Mouse (Mus musculus): Measurements from ENCODE around the gene Map4. TPM values are rescaled to one million over a fixed set of nuclear protein-coding genes. Genes with fewer than 3 reads are reported as not detected.

The Map4 gene
- 139 and 232 TPM in 2 replicates for polyA plus RNA-seq (2012; rRNA removed; ENCODE audit: low replicate concordance)

GRCm38 (mm10) chr9:109931257-109932171 lies at the start of gene Map4:
Map4 (plus strand) TSS chr9:109931460.

DNA sequence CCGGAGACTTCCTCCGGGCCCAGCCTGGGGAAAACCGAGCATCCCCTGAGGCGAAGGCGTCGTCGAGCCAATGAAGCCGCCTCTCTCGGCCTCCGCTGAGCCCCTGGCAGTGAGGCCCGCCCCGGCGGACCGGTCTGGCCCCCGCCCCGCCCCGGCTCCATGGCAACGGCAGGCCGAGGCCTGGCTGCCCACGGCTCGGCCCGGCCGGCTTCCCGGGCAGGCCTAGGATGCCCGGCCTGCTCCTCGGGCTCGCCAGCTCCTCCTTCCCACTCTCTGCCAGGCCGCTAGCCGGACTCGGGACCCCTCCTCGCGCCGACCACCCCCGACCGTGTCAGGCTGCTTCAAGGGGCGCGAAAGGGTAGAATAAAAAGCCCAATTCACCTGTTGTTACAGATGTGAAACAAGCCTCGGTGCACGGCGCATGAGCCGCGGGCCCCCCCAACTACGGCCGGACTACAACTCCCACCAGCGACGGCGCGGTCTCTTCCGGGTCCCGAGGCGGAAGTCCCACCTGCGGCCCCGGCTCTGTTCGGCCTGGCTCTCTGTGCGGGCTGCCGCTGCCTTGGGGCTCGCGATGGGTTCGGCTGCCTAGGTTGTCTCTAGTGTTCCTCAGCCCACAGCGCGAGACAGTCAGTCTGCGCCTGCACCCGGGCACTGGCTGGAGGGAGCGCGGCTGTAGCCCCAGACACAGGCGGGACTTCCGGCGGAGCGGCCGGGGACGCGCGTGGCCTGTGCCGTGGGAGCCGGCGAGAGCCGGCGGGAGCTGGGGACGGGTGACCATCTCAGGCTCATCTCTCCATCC lies 185.9 kb downstream of the Map4 start, which contains the start of gene Smarcc1:
Gene Smarcc1 (plus strand): TSS at position 732 of the 802 bp plus-strand sequence.

DNA sequence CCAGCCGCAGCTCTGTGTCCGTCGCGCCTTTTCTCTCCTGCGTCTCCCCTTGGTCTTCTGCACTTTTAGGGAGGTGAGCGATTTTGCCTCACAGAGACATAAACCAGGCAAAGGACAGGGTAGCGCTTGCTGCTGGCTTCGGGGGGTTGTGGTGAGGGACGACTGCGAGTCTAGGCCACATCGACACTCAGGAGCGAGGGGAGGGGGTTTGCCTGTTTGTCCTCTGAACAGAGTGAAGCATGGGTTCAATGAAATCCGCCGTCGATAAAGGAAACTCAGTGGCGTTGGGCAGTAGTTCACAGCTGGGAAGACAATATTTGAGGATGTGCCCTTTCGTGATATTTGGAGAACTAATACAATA lies 186.5 kb downstream of the Map4 start, which contains the start of gene Dhx30:
Gene Dhx30 (minus strand): TSS at position 52 of the 361 bp plus-strand sequence.

Other genes with a start within 250 kb of the Map4 start
- not detected in 2 replicates for gene Fbxw18, start 228.8 kb upstream of the Map4 start, polyA plus RNA-seq (2012; rRNA removed; ENCODE audit: low replicate concordance)
- not detected in 2 replicates for gene Fbxw26, start 185.4 kb upstream of the Map4 start, polyA plus RNA-seq (2012; rRNA removed; ENCODE audit: low replicate concordance)
- gene Fbxw27, start 140.8 kb upstream of the Map4 start, polyA plus RNA-seq (2012; rRNA removed; ENCODE audit: low replicate concordance), result not detected in 2 replicates
- gene Spink8, start 119.2 kb upstream of the Map4 start, polyA plus RNA-seq (2012; rRNA removed; ENCODE audit: low replicate concordance), result not detected in 2 replicates
- gene Nme6, start 98.7 kb upstream of the Map4 start, polyA plus RNA-seq (2012; rRNA removed; ENCODE audit: low replicate concordance), result 14.4 and 14.7 TPM in 2 replicates
- gene Camp, start 81.8 kb upstream of the Map4 start, polyA plus RNA-seq (2012; rRNA removed; ENCODE audit: low replicate concordance), result 0.22 TPM in 1 of 2 replicates, not detected in the other
- gene Cdc25a, start 55.9 kb upstream of the Map4 start, polyA plus RNA-seq (2012; rRNA removed; ENCODE audit: low replicate concordance), result 13.4 and 20.7 TPM in 2 replicates
- 8.1 and 11.8 TPM in 2 replicates for gene Smarcc1, start 186.2 kb downstream of the Map4 start, polyA plus RNA-seq (2012; rRNA removed; ENCODE audit: low replicate concordance)
- gene Dhx30, start 186.4 kb downstream of the Map4 start, polyA plus RNA-seq (2012; rRNA removed; ENCODE audit: low replicate concordance), result 29.1 and 36.5 TPM in 2 replicates